Mouse (Mus musculus) forebrain, embryonic 12.5 days (tissue): ENCODE measurements around the gene Pld5. TPM values are rescaled to one million over a fixed set of nuclear protein-coding genes. Genes with fewer than 3 reads are reported as not detected.

Source experiments
- ATAC-seq: fragments of 200-750 bp; cut with Nextera tagmentation; 2 replicates; pipeline ENCODE4 v1.8.0; 2017; ENCODE audit warnings: moderate TSS enrichment; ENCODE audit not compliant: low FRiP score
- H3K27ac ChIP-seq: fragments of 300-500 bp; sonication (generic); 2 replicates; pipeline ENCODE4 v1.5.1; 2016; ENCODE audit warnings: mild to moderate bottlenecking
- H3K27me3 ChIP-seq: fragments of 300-500 bp; sonication (generic); 2 replicates; pipeline ENCODE4 v1.6.1; 2016; ENCODE audit warnings: mild to moderate bottlenecking
- H3K36me3 ChIP-seq: fragments of 300-500 bp; sonication (generic); replicated peaks from 2 replicates; pipeline ENCODE4 v1.6.1; 2016; ENCODE audit warnings: mild to moderate bottlenecking
- H3K4me1 ChIP-seq: fragments of 300-500 bp; sonication (generic); 2 replicates; pipeline ENCODE4 v1.6.1; 2016
- H3K4me2 ChIP-seq: fragments of 300-500 bp; sonication (generic); 2 replicates; pipeline ENCODE4 v1.6.1; 2016; ENCODE audit warnings: mild to moderate bottlenecking, moderate library complexity
- H3K4me3 ChIP-seq: fragments of 300-500 bp; sonication (generic); replicated peaks from 2 replicates; pipeline ENCODE4 v1.5.1; 2016; ENCODE audit warnings: mild to moderate bottlenecking
- H3K9ac ChIP-seq: fragments of 300-500 bp; sonication (generic); 2 replicates; pipeline ENCODE4 v1.6.1; 2016; ENCODE audit warnings: mild to moderate bottlenecking
- H3K9me3 ChIP-seq: fragments of 300-500 bp; sonication (generic); 2 replicates; pipeline ENCODE4 v1.6.1; 2016
- WGBS: fragments of 180-500 bp; shearing (Covaris S2); methylation state at CpG from one replicate; pipeline ENCODE4 v1.1.7; 2016; 5-methylcytosine and 5-hydroxymethylcytosine counted together
- polyA plus RNA-seq: library from polyadenylated mRNA; unstranded; fragments of >200 nt; fragmentation: Nextera tagmentation; extraction: Ambion mirVana; gene quantifications from 2 replicates; pipeline ENCODE4 v1.2.1, GENCODE M21; 2016

The Pld5 gene
- polyA plus RNA-seq: 1.0 and 1.2 TPM in 2 replicates

- WGBS: under 1% methylated on average over 81 of the region's 86 CpGs
- Histone ChIP-seq H3K27me3 (peaks cover 34% of the 10 kb centered on the region), H3K36me3 (no peaks in the 10 kb centered on the region), H3K9me3 (no peaks in the 10 kb centered on the region), H3K27ac (no peak within 1 kb of the TSS), H3K4me1 (peaks cover 11% of the 10 kb centered on the region), H3K4me3 (peak within 1 kb of the TSS; percentile 67), H3K9ac (peak within 1 kb of the TSS; percentile 77), H3K4me2 (peak within 1 kb of the TSS; percentile 95)
- peak; percentile 93 for ATAC-seq
Measured at GRCm38 (mm10) chr1:176274667-176275610, at the start of gene Pld5. Pld5 (minus strand) TSS chr1:176275312.

- no peak overlapping the region for H3K4me2 ChIP-seq
- ATAC-seq: no peak
- 83% methylated on average over 2 of the region's 2 CpGs for WGBS
- no peak overlapping the region for H3K4me3 ChIP-seq
- no peaks in the 10 kb centered on the region for H3K4me1 ChIP-seq
- no peak overlapping the region for H3K27ac ChIP-seq
- H3K36me3 ChIP-seq: no peaks in the 10 kb centered on the region
- no peak overlapping the region for H3K9ac ChIP-seq
- no peaks in the 10 kb centered on the region for H3K27me3 ChIP-seq
- no peaks in the 10 kb centered on the region for H3K9me3 ChIP-seq
Measured at GRCm38 (mm10) chr1:176315063-176315462, 40.0 kb upstream of the Pld5 start.

GRCm38 (mm10) chr1:176310174-176310573 lies 35.1 kb upstream of the Pld5 start:
- no peaks in the 10 kb centered on the region for H3K9me3 ChIP-seq
- H3K27ac ChIP-seq: no peak overlapping the region
- WGBS: 83% methylated on average over 3 of the region's 3 CpGs
- H3K4me2 ChIP-seq: no peak overlapping the region
- H3K9ac ChIP-seq: no peak overlapping the region
- no peaks in the 10 kb centered on the region for H3K4me1 ChIP-seq
- no peak overlapping the region for H3K4me3 ChIP-seq
- no peak for ATAC-seq
- no peaks in the 10 kb centered on the region for H3K27me3 ChIP-seq
- no peaks in the 10 kb centered on the region for H3K36me3 ChIP-seq

DNA sequence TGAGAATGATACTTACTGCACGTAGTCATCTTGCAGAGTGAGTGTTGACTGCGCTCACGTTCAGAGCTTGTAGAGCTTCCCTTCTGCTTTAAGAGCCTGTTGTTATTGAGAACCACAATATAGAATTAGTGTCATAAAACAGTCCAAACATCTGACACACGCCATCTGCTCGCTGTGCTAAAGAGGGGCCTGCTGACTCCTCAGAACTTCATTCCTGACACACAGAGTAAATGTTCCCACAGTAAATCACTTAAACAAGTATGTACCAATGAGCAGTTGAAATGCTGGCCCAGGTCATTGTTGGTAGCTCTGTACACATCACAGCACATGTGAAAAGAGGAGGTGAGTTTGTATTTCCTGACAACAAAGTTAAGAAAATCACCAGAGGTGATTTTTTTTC lies 14.3 kb upstream of the Pld5 start:
- H3K36me3 ChIP-seq: no peaks in the 10 kb centered on the region
- ATAC-seq: no peak
- H3K27me3 ChIP-seq: no peaks in the 10 kb centered on the region
- 88% methylated on average over 5 of the region's 5 CpGs for WGBS
- H3K4me1 ChIP-seq: no peaks in the 10 kb centered on the region
- no peak overlapping the region for H3K4me2 ChIP-seq
- no peak overlapping the region for H3K27ac ChIP-seq
- H3K4me3 ChIP-seq: no peak overlapping the region
- H3K9me3 ChIP-seq: no peaks in the 10 kb centered on the region
- no peak overlapping the region for H3K9ac ChIP-seq

DNA sequence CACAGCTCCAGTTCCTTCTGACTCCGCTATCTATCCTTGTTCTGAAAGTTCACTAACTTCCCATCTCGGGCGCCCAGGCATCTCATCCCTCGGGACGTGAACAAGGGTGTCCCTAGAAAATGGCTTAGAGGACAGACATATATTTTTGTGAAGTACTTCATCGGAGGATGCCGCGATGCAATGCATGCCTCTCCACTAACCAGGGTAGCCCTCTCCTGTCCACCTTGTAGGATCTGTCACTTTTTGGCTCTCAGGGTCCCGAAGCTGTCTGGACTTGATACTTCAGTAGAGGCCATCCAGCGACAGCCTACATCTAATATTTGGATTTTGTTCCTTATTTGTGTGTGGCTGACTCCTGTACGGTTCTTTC lies 484 bp upstream of the Pld5 start:
- no peak; the same call in 1 of the 2 replicates for ATAC-seq
- H3K27ac ChIP-seq: no peak overlapping the region
- peaks cover 11% of the 10 kb centered on the region for H3K4me1 ChIP-seq
- no peaks in the 10 kb centered on the region for H3K9me3 ChIP-seq
- 11% methylated on average over 11 of the region's 11 CpGs for WGBS
- H3K36me3 ChIP-seq: no peaks in the 10 kb centered on the region
- H3K9ac ChIP-seq: peak overlapping the region; percentile 77
- H3K4me2 ChIP-seq: peak overlapping the region; percentile 95
- peaks cover 34% of the 10 kb centered on the region for H3K27me3 ChIP-seq
- H3K4me3 ChIP-seq: peak overlapping the region; percentile 67

- ATAC-seq: no peak
Measured at GRCm38 (mm10) chr1:176248717-176249030, 26.4 kb downstream of the Pld5 start.

DNA sequence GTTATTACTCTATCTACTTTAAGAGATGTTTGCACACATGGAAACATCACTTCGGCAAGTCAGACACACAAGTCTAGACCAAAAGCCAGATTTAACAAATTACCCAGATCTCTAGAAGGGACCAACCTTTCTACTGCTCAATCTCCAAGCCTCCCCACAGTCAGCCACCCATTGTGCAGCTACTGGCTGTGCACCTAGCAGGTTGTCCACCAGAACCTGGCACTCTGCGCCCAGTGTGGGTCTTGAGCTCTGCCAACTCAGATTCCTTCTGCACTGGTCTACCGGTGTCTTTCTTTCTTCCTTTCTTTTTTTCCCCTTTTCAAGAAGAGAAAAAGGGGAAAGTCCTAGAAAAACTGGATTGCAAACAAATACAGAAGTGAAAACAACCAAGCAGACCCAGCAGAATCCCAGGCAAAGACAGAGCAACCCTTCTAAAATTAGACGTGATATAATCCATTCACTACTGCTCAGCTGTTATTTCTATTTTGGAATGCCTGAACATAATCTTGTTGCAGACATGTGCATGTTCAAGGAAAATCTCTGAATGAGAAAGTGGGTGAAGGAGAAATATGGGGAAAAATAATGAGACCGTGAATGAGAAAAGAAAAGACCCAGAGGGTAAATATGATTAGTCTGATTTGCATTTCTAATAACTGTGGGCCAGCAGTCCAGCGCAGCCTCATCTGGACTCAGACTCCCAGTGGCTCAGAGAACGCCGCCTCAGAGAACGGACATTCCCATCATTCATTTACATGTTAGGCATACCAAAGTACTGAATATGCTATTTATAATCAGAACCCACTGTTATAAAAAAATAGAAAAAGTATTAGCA lies 27.0 kb downstream of the Pld5 start:
- H3K4me3 ChIP-seq: no peak overlapping the region
- no peak overlapping the region for H3K27ac ChIP-seq
- no peaks in the 10 kb centered on the region for H3K9me3 ChIP-seq
- no peaks in the 10 kb centered on the region for H3K27me3 ChIP-seq
- no peak overlapping the region for H3K4me2 ChIP-seq
- H3K36me3 ChIP-seq: no peaks in the 10 kb centered on the region
- no peak overlapping the region for H3K9ac ChIP-seq
- ATAC-seq: no peak
- 0 out of 2 replicates have a peak, but pooled peaks cover 4% of the 10 kb centered on the region for H3K4me1 ChIP-seq
- WGBS: 70% methylated on average over 9 of the region's 9 CpGs

More at GRCm38 (mm10) chr1:176248717-176249030, 26.4 kb downstream of the Pld5 start:
- Histone ChIP-seq H3K36me3 (no peaks in the 10 kb centered on the region), H3K27ac (no peak overlapping the region), H3K4me2 (no peak overlapping the region), H3K9me3 (no peaks in the 10 kb centered on the region), H3K27me3 (no peaks in the 10 kb centered on the region), H3K4me1 (0 out of 2 replicates have a peak, but pooled peaks cover 4% of the 10 kb centered on the region), H3K9ac (no peak overlapping the region), H3K4me3 (no peak overlapping the region)
- WGBS: 53% methylated on average over 5 of the region's 5 CpGs

DNA sequence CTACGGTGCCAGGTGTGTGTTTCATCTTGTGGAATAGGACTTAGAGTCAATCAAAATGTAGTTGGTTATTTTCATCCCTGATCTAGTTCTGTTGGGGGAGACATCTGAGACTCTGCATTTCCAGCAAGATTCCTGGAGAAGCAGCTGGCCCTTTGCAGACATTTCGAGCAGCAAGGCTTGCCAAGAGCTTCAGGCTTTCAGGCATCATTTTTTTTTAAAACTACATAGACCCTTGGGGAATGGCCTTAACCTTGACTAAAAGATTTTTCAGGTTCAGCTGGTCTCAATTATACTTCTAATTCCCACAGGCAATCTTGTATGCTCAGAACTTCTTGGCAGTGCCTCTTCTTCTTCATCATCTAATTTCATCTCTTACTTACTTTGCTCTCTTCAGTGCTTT lies 35.9 kb downstream of the Pld5 start:
- WGBS: 90% methylated on average over 2 of the region's 2 CpGs
- Histone ChIP-seq H3K27ac (no peak overlapping the region), H3K4me3 (no peak overlapping the region), H3K27me3 (no peaks in the 10 kb centered on the region), H3K4me1 (no peaks in the 10 kb centered on the region), H3K4me2 (no peak overlapping the region), H3K9me3 (no peaks in the 10 kb centered on the region), H3K36me3 (no peaks in the 10 kb centered on the region), H3K9ac (no peak overlapping the region)
- no peak for ATAC-seq

- H3K36me3 ChIP-seq: no peaks in the 10 kb centered on the region
- 87% methylated on average over 10 of the region's 10 CpGs for WGBS
- no peak overlapping the region for H3K4me3 ChIP-seq
- no peak overlapping the region for H3K27ac ChIP-seq
- no peak overlapping the region for H3K4me2 ChIP-seq
- peaks cover 4% of the 10 kb centered on the region; the same call in 1 of the 2 replicates for H3K4me1 ChIP-seq
- H3K9ac ChIP-seq: no peak overlapping the region
- no peaks in the 10 kb centered on the region for H3K27me3 ChIP-seq
- ATAC-seq: no peak
- no peaks in the 10 kb centered on the region for H3K9me3 ChIP-seq
Measured at GRCm38 (mm10) chr1:176223794-176224193, 51.3 kb downstream of the Pld5 start.

- H3K27ac ChIP-seq: no peak overlapping the region
- WGBS: 6% methylated on average over 12 of the region's 12 CpGs
- no peaks in the 10 kb centered on the region for H3K9me3 ChIP-seq
- H3K4me1 ChIP-seq: peaks cover 4% of the 10 kb centered on the region; the same call in 1 of the 2 replicates
- no peak overlapping the region for H3K4me3 ChIP-seq
- ATAC-seq: peak; percentile 75
- no peaks in the 10 kb centered on the region for H3K27me3 ChIP-seq
- no peak overlapping the region for H3K9ac ChIP-seq
- H3K36me3 ChIP-seq: no peaks in the 10 kb centered on the region
- H3K4me2 ChIP-seq: no peak overlapping the region
Measured at GRCm38 (mm10) chr1:176223196-176223595, 51.9 kb downstream of the Pld5 start.

DNA sequence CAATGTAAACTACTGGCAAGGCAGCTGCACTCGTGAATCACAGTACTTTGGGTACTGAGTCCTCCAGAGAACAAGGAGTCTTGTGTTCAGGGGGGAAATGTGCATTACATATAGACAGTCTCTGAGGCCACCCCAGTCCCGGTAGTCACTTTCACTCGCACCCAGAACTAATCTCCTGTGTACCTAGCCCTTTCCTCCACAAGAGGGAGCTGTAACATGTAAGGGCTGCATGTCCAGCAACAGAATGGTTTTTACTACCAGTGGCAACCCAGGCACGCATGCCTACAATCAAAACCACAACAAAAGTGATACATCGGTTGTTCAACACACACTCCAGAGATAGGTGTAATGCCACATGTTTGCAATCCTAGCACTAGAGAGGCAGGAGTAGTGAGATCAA lies 56.9 kb downstream of the Pld5 start:
- Histone ChIP-seq H3K4me3 (no peak overlapping the region), H3K9me3 (no peaks in the 10 kb centered on the region), H3K9ac (no peak overlapping the region), H3K36me3 (no peaks in the 10 kb centered on the region), H3K4me1 (peaks cover 10% of the 10 kb centered on the region), H3K27ac (no peak overlapping the region), H3K4me2 (no peak overlapping the region), H3K27me3 (no peaks in the 10 kb centered on the region)
- WGBS: 90% methylated on average over 5 of the region's 5 CpGs
- ATAC-seq: no peak

GRCm38 (mm10) chr1:176213645-176214221 lies 61.4 kb downstream of the Pld5 start:
- H3K27ac ChIP-seq: 0 out of 2 replicates have a peak overlapping the region, but pooled peaks have one; percentile 31
- H3K9ac ChIP-seq: 0 out of 2 replicates have a peak overlapping the region, but pooled peaks have one; percentile 25
- 33% methylated on average over 17 of the region's 17 CpGs for WGBS
- H3K4me1 ChIP-seq: peaks cover 27% of the 10 kb centered on the region
- no peaks in the 10 kb centered on the region for H3K36me3 ChIP-seq
- H3K27me3 ChIP-seq: no peaks in the 10 kb centered on the region
- H3K4me3 ChIP-seq: peak overlapping the region; percentile 11; the same call in 1 of the 2 replicates
- no peaks in the 10 kb centered on the region for H3K9me3 ChIP-seq
- H3K4me2 ChIP-seq: peak overlapping the region; percentile 43
- ATAC-seq: peak; percentile 77
